Mouse (Mus musculus) lung, embryonic 16.5 days (tissue): ENCODE measurements around the gene Nhlh1. TPM values are rescaled to one million over a fixed set of nuclear protein-coding genes. Genes with fewer than 3 reads are reported as not detected.

Experiments
- ATAC-seq: fragments of 200-750 bp; cut with Nextera tagmentation; 2 replicates; pipeline ENCODE4 v1.8.0; 2017; ENCODE audit warnings: low read depth, mild to moderate bottlenecking, moderate library complexity
- H3K27ac ChIP-seq: fragments of 300-500 bp; sonication (generic); 2 replicates; pipeline ENCODE4 v1.5.1; 2014; ENCODE audit warnings: mild to moderate bottlenecking, control low read depth, low read length
- H3K27me3 ChIP-seq: fragments of 300-500 bp; sonication (generic); 2 replicates; pipeline ENCODE4 v1.6.1; 2014; ENCODE audit warnings: low read depth, low read length, mixed read lengths; ENCODE audit not compliant: control insufficient read depth, insufficient read depth
- H3K36me3 ChIP-seq: fragments of 300-500 bp; sonication (generic); 2 replicates; pipeline ENCODE4 v1.6.1; 2014; ENCODE audit warnings: low read length; ENCODE audit not compliant: control insufficient read depth, insufficient read depth
- H3K4me1 ChIP-seq: fragments of 300-500 bp; sonication (generic); replicated peaks from 2 replicates; pipeline ENCODE4 v1.6.1; 2014; ENCODE audit warnings: low read length, mixed read lengths; ENCODE audit not compliant: control insufficient read depth, insufficient read depth
- H3K4me2 ChIP-seq: fragments of 300-500 bp; sonication (generic); 2 replicates; pipeline ENCODE4 v1.6.1; 2014; ENCODE audit warnings: low read depth, low read length, control low read depth
- H3K4me3 ChIP-seq: fragments of 300-500 bp; sonication (generic); 2 replicates; pipeline ENCODE4 v1.5.1; 2014; ENCODE audit warnings: mild to moderate bottlenecking, low read length, control low read depth
- H3K9ac ChIP-seq: fragments of 300-500 bp; sonication (generic); 2 replicates; pipeline ENCODE4 v1.6.1; 2014; ENCODE audit warnings: low read length, control low read depth
- H3K9me3 ChIP-seq: fragments of 300-500 bp; sonication (generic); 2 replicates; pipeline ENCODE4 v1.6.1; 2016; ENCODE audit warnings: low read length; ENCODE audit not compliant: control insufficient read depth
- WGBS: fragments of 180-500 bp; shearing (Covaris S2); extraction: QIAGEN DNeasy Blood & Tissue Kit; methylation state at CpG from one replicate; pipeline ENCODE4 v1.1.7; 2014; 5-methylcytosine and 5-hydroxymethylcytosine counted together
- polyA plus RNA-seq: library from polyadenylated mRNA; unstranded; fragments of >200 nt; fragmentation: Nextera tagmentation; extraction: Ambion mirVana; gene quantifications from 2 replicates; pipeline ENCODE4 v1.2.1, GENCODE M21; 2015

The Nhlh1 gene
- polyA plus RNA-seq, 1 experiment from 2014 or later = not detected

GRCm38 (mm10) chr1:172058874-172059273 is 1.5 kb upstream of the Nhlh1 start:
- Histone ChIP-seq H3K27me3 (peaks cover 13% of the 10 kb centered on the region), H3K9me3 (no peaks in the 10 kb centered on the region), H3K4me3 (no peak overlapping the region), H3K4me2 (no peak overlapping the region), H3K9ac (no peak overlapping the region), H3K36me3 (no peaks in the 10 kb centered on the region), H3K27ac (no peak overlapping the region), H3K4me1 (peaks cover 5% of the 10 kb centered on the region)
- 63% methylated on average over 7 of the region's 7 CpGs for WGBS
- no peak for ATAC-seq

- Histone ChIP-seq H3K9ac (no peak overlapping the region), H3K4me1 (peaks cover 9% of the 10 kb centered on the region), H3K36me3 (no peaks in the 10 kb centered on the region), H3K9me3 (no peaks in the 10 kb centered on the region), H3K4me2 (no peak overlapping the region), H3K4me3 (no peak overlapping the region), H3K27ac (no peak overlapping the region), H3K27me3 (peaks cover 19% of the 10 kb centered on the region)
- no peak for ATAC-seq
- WGBS = 72% methylated on average over 6 of the region's 6 CpGs
These were observed 948 bp upstream of the Nhlh1 start for GRCm38 (mm10) chr1:172058321-172058720.

GRCm38 (mm10) chr1:172056251-172056650 is 1.1 kb downstream of the Nhlh1 start:
- peaks cover 10% of the 10 kb centered on the region for H3K4me1 ChIP-seq
- peaks cover 28% of the 10 kb centered on the region for H3K27me3 ChIP-seq
- no peak overlapping the region for H3K9ac ChIP-seq
- H3K9me3 ChIP-seq = no peaks in the 10 kb centered on the region
- H3K4me3 ChIP-seq = no peak overlapping the region
- 61% methylated on average over 4 of the region's 4 CpGs for WGBS
- H3K27ac ChIP-seq = no peak overlapping the region
- no peak for ATAC-seq
- H3K36me3 ChIP-seq = no peaks in the 10 kb centered on the region
- no peak overlapping the region for H3K4me2 ChIP-seq

GRCm38 (mm10) chr1:172053541-172054440 is 3.6 kb downstream of the Nhlh1 start:
- no peaks in the 10 kb centered on the region for H3K36me3 ChIP-seq
- H3K9me3 ChIP-seq = no peaks in the 10 kb centered on the region
- H3K4me2 ChIP-seq = peak overlapping the region; percentile 60
- H3K27ac ChIP-seq = no peak overlapping the region
- whole genome bisulfite sequencing = 3% methylated on average over 42 of the region's 42 CpGs
- peak overlapping the region; percentile 35; the same call in 1 of the 2 replicates for H3K9ac ChIP-seq
- peaks cover 28% of the 10 kb centered on the region for H3K27me3 ChIP-seq
- H3K4me1 ChIP-seq = peaks cover 10% of the 10 kb centered on the region
- H3K4me3 ChIP-seq = peak overlapping the region; percentile 38
- no peak for ATAC-seq

- Histone ChIP-seq H3K27me3 (peaks cover 28% of the 10 kb centered on the region), H3K4me1 (peaks cover 10% of the 10 kb centered on the region), H3K4me2 (no peak overlapping the region), H3K36me3 (no peaks in the 10 kb centered on the region), H3K9me3 (no peaks in the 10 kb centered on the region), H3K4me3 (no peak overlapping the region), H3K9ac (no peak overlapping the region), H3K27ac (no peak overlapping the region)
- WGBS = 9% methylated on average over 10 of the region's 10 CpGs
- no peak for ATAC-seq
These were observed 4.5 kb downstream of the Nhlh1 start for GRCm38 (mm10) chr1:172052766-172053279.

- Histone ChIP-seq H3K27ac (no peak overlapping the region), H3K9ac (no peak overlapping the region), H3K36me3 (no peaks in the 10 kb centered on the region), H3K9me3 (no peaks in the 10 kb centered on the region), H3K4me3 (no peak overlapping the region), H3K4me1 (peaks cover 12% of the 10 kb centered on the region), H3K27me3 (peaks cover 21% of the 10 kb centered on the region), H3K4me2 (no peak overlapping the region)
- ATAC-seq = no peak
- 31% methylated on average over 13 of the region's 13 CpGs for WGBS
These were observed 8.1 kb downstream of the Nhlh1 start for GRCm38 (mm10) chr1:172049131-172049782.

- H3K27me3 ChIP-seq = peaks cover 11% of the 10 kb centered on the region
- H3K27ac ChIP-seq = no peak overlapping the region
- 14% methylated on average over 6 of the region's 6 CpGs for WGBS
- peak overlapping the region; percentile 12; the same call in 1 of the 2 replicates for H3K9ac ChIP-seq
- peaks cover 3% of the 10 kb centered on the region; the same call in 1 of the 2 replicates for H3K4me1 ChIP-seq
- no peaks in the 10 kb centered on the region for H3K9me3 ChIP-seq
- no peak overlapping the region; the same call in 1 of the 2 replicates for H3K4me2 ChIP-seq
- H3K36me3 ChIP-seq = no peaks in the 10 kb centered on the region
- H3K4me3 ChIP-seq = peak overlapping the region; percentile 18; the same call in 1 of the 2 replicates
- no peak for ATAC-seq
These were observed 9.1 kb downstream of the Nhlh1 start for GRCm38 (mm10) chr1:172048241-172048734.

- Histone ChIP-seq H3K4me1 (peaks cover 3% of the 10 kb centered on the region; the same call in 1 of the 2 replicates), H3K9me3 (no peaks in the 10 kb centered on the region), H3K36me3 (no peaks in the 10 kb centered on the region), H3K27me3 (peaks cover 2% of the 10 kb centered on the region; the same call in 1 of the 2 replicates), H3K4me2 (no peak overlapping the region), H3K9ac (no peak overlapping the region), H3K4me3 (no peak overlapping the region), H3K27ac (no peak overlapping the region)
- ATAC-seq = peak; percentile 70
- WGBS = 13% methylated on average over 5 of the region's 5 CpGs
These were observed 10.4 kb downstream of the Nhlh1 start for GRCm38 (mm10) chr1:172046938-172047337.

- Histone ChIP-seq H3K4me1 (peaks cover 3% of the 10 kb centered on the region; the same call in 1 of the 2 replicates), H3K36me3 (no peaks in the 10 kb centered on the region), H3K4me2 (no peak overlapping the region), H3K4me3 (no peak overlapping the region), H3K9me3 (no peaks in the 10 kb centered on the region), H3K9ac (no peak overlapping the region), H3K27me3 (peaks cover 2% of the 10 kb centered on the region; the same call in 1 of the 2 replicates), H3K27ac (no peak overlapping the region)
- WGBS = 67% methylated on average over 8 of the region's 8 CpGs
- ATAC-seq = no peak
These were observed 11.0 kb downstream of the Nhlh1 start for GRCm38 (mm10) chr1:172046410-172046809.
